Mouse (Mus musculus) ES-E14 (cell line): ENCODE data around the gene Wtap. TPM values are rescaled to one million over a fixed set of nuclear protein-coding genes. Genes with fewer than 3 reads are reported as not detected.

ENCODE experiments used
- DNase-seq: peaks from one replicate; pipeline ENCODE4 v3.0.0-alpha.2; 2013; ENCODE audit warnings: low read depth, low spot score
- H3K27ac ChIP-seq: 2 replicates; pipeline ENCODE4 v1.5.1; 2012; ENCODE audit warnings: low read depth, mild to moderate bottlenecking, low read length, moderate library complexity, mixed read lengths; ENCODE audit not compliant: poor library complexity, insufficient read depth, severe bottlenecking
- H3K36me3 ChIP-seq: 2 replicates; pipeline ENCODE4 v1.6.1; 2012; ENCODE audit warnings: mild to moderate bottlenecking, low read length, moderate library complexity, mixed read lengths; ENCODE audit not compliant: control insufficient read depth, poor library complexity, insufficient read depth, severe bottlenecking
- H3K4me1 ChIP-seq, 2 experiments: fragments of 150-350 bp in 1 of 2; sonication (generic) in 1 of 2; 2 replicates each; pipeline ENCODE4 v1.6.1; 2012; ENCODE audit warnings: low read length in 2 of 2, mild to moderate bottlenecking in 1 of 2, mixed read lengths in 1 of 2; ENCODE audit not compliant: control insufficient read depth in 2 of 2, insufficient read depth in 2 of 2, poor library complexity in 1 of 2
- H3K4me3 ChIP-seq, 2 experiments: fragments of 150-350 bp in 1 of 2; sonication (generic) in 1 of 2; 2 replicates each; pipeline ENCODE4 v1.5.1; 2012; ENCODE audit warnings: low read length in 2 of 2, low read depth in 1 of 2, mild to moderate bottlenecking in 1 of 2, mixed read lengths in 1 of 2; ENCODE audit not compliant: insufficient read depth in 1 of 2, poor library complexity in 1 of 2, severe bottlenecking in 1 of 2
- H3K9ac ChIP-seq: 2 replicates; pipeline ENCODE4 v1.6.1; 2012; ENCODE audit warnings: low read depth, mild to moderate bottlenecking, low read length, mixed read lengths; ENCODE audit not compliant: poor library complexity, insufficient read depth, severe bottlenecking
- H3K9me3 ChIP-seq: fragments of 150-350 bp; sonication (generic); 2 replicates; pipeline ENCODE4 v1.6.1; 2012; ENCODE audit warnings: low read depth, mild to moderate bottlenecking, low read length; ENCODE audit not compliant: control insufficient read depth, insufficient read depth
- CHD2 ChIP-seq: IDR thresholded peaks from 2 replicates; pipeline ENCODE4 v1.6.1; 2014; ENCODE audit warnings: mild to moderate bottlenecking, low read depth, low read length, inconsistent platforms
- HCFC1 ChIP-seq: IDR thresholded peaks from 2 replicates; pipeline ENCODE4 v1.6.1; 2012; ENCODE audit warnings: low read length, inconsistent platforms, borderline replicate concordance; ENCODE audit not compliant: insufficient read depth
- MAFK ChIP-seq: IDR thresholded peaks from 2 replicates; pipeline ENCODE4 v1.6.1; 2014; ENCODE audit warnings: mild to moderate bottlenecking, low read depth, low read length, inconsistent platforms; ENCODE audit not compliant: insufficient read depth
- ZC3H11A ChIP-seq: IDR thresholded peaks from 2 replicates; pipeline ENCODE4 v1.6.1; 2012; ENCODE audit warnings: low read depth, mild to moderate bottlenecking, inconsistent platforms, low read length, borderline replicate concordance
- ZNF384 ChIP-seq: IDR thresholded peaks from 2 replicates; pipeline ENCODE4 v1.6.1; 2012; ENCODE audit warnings: low read depth, low read length, inconsistent platforms
- in situ Hi-C, 2 experiments: fragments of 600-800 bp; cut with MboI; formaldehyde crosslinking; loops; one replicate each; pipeline ENCODE4 v1.15.1; 2025; ENCODE audit warnings: low sequenced_read_pairs in 2 of 2, inconsistent platforms in 1 of 2; ENCODE audit not compliant: unreplicated experiment in 2 of 2
- total RNA-seq: library from RNA; depleted of rRNA; stranded (reverse); fragments of 300-350 nt; gene quantifications from 2 replicates; pipeline ENCODE4 v1.2.3, GENCODE M21; 2012; rRNA removed

The Wtap gene
- total RNA-seq, 1 experiment: 83.8 TPM

GRCm38 (mm10) chr17:12925703-12926180, 68.2 kb downstream of the Wtap start:
- H3K9me3 ChIP-seq: no peaks in the 10 kb centered on the region
- no peak overlapping the region for H3K27ac ChIP-seq
- no peak overlapping the region for H3K9ac ChIP-seq
- H3K36me3 ChIP-seq: peaks cover 35% of the 10 kb centered on the region
- no peaks in the 10 kb centered on the region for H3K4me1 ChIP-seq
- TF ChIP-seq CHD2 (no peak), ZNF384 (no peak), MAFK (no peak), ZC3H11A (no peak), HCFC1 (no peak)
- H3K4me3 ChIP-seq: no peak overlapping the region
- in situ Hi-C loops: loop anchor here in 1 of 2 experiments (10.0 kb wide), 1 partner anchor 49 kb away; no protein-coding TSS in a partner anchor
- DNase-seq: no peak

DNA sequence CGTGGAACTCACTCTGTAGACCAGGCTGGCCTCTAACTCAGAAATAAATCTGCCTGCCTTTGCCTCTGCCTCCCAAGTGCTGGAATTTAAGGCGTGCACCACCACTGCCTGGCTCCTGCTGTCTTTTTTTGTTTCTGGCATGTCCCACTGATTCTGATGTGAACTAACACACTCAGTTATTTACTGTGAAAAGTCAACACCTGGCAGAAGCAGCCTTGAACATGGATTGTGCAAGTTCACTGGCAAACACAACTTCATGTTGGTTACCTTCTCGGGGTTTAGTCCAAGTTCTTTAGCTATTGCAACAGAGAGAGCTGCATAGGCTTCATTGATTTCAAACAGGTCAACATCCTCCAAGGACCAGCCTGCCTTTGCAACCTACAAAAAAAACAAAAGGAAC, 69.0 kb downstream of the Wtap start:
- in situ Hi-C loops: loop anchor here in 1 of 2 experiments (10.0 kb wide), 1 partner anchor 50 kb away; no protein-coding TSS in a partner anchor
- Histone ChIP-seq H3K36me3 (peaks cover 40% of the 10 kb centered on the region), H3K4me1 (no peaks in the 10 kb centered on the region), H3K27ac (no peak overlapping the region), H3K9me3 (no peaks in the 10 kb centered on the region), H3K9ac (no peak overlapping the region), H3K4me3 (no peak overlapping the region)
- TF ChIP-seq ZNF384 (no peak), ZC3H11A (no peak), MAFK (no peak), HCFC1 (no peak)
- no peak for DNase-seq

DNA sequence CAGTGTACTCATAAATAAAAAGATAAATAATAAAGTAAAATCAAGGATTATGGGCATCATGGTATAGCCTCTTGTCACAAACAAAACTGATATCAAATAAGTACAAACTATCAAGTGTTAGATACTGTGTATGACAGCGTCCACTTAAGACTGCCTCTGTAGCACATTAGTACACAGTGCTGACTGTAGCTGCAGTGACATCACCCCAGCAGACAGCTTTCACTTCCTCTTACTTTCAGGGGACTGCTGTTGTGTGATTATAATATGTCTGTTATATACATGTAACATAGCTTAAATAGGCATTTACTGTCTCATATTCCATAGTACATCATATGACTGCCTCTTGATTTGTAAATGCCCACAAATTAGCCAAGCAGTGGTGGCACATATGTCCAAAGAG, 72.9 kb downstream of the Wtap start:
- Histone ChIP-seq H3K4me3 (no peak overlapping the region), H3K4me1 (0 out of 4 replicates have a peak, but pooled peaks cover 0 to 2% of the 10 kb centered on the region in 2 experiments), H3K9ac (no peak overlapping the region), H3K9me3 (no peaks in the 10 kb centered on the region), H3K36me3 (peaks cover 50% of the 10 kb centered on the region), H3K27ac (no peak overlapping the region)
- TF ChIP-seq CHD2: no peak
- TF ChIP-seq HCFC1: no peak
- no peak for TF ChIP-seq ZNF384
- TF ChIP-seq ZC3H11A: no peak
- no peak for TF ChIP-seq MAFK
- in situ Hi-C loops: loop anchor here in 1 of 2 experiments (10.0 kb wide), 1 partner anchor 54 kb away; no protein-coding TSS in a partner anchor
- no peak for DNase-seq

Other genes starting within 250 kb of the Wtap start
- gene Igf2r, start 224.5 kb downstream of the Wtap start, total RNA-seq: 91.9 and 168 TPM in 2 replicates
- not detected in 2 replicates for gene Mas1, start 126.0 kb downstream of the Wtap start, total RNA-seq
- not detected in 2 replicates for gene Mrgprh, start 118.1 kb downstream of the Wtap start, total RNA-seq
- gene Pnldc1, start 83.9 kb downstream of the Wtap start, total RNA-seq: 18.7 and 35.5 TPM in 2 replicates
- gene Tcp1, start 78.5 kb downstream of the Wtap start, total RNA-seq: 414 and 519 TPM in 2 replicates
- 119 and 147 TPM in 2 replicates for gene Mrpl18, start 77.8 kb downstream of the Wtap start, total RNA-seq
- 6.4 and 9.1 TPM in 2 replicates for gene Acat3, start 53.6 kb downstream of the Wtap start, total RNA-seq
- gene Acat2, start 33.4 kb downstream of the Wtap start, total RNA-seq: 44.0 and 57.3 TPM in 2 replicates
- gene Sod2, start 12.7 kb upstream of the Wtap start, total RNA-seq: 161 and 199 TPM in 2 replicates
- not detected in 2 replicates for gene Gpr31b, start 58.1 kb upstream of the Wtap start, total RNA-seq
- 0.31 and 0.79 TPM in 2 replicates for gene Tcp10b, start 66.9 kb upstream of the Wtap start, total RNA-seq
- gene Unc93a, start 137.6 kb upstream of the Wtap start, total RNA-seq: 0.11 and 0.13 TPM in 2 replicates
- gene Smok2a, start 227.0 kb upstream of the Wtap start, total RNA-seq: not detected in 2 replicates
- not detected in 2 replicates for gene Smok2b, start 236.1 kb upstream of the Wtap start, total RNA-seq